Mouse (Mus musculus): Measurements from ENCODE around the gene Sema5a.

DNA sequence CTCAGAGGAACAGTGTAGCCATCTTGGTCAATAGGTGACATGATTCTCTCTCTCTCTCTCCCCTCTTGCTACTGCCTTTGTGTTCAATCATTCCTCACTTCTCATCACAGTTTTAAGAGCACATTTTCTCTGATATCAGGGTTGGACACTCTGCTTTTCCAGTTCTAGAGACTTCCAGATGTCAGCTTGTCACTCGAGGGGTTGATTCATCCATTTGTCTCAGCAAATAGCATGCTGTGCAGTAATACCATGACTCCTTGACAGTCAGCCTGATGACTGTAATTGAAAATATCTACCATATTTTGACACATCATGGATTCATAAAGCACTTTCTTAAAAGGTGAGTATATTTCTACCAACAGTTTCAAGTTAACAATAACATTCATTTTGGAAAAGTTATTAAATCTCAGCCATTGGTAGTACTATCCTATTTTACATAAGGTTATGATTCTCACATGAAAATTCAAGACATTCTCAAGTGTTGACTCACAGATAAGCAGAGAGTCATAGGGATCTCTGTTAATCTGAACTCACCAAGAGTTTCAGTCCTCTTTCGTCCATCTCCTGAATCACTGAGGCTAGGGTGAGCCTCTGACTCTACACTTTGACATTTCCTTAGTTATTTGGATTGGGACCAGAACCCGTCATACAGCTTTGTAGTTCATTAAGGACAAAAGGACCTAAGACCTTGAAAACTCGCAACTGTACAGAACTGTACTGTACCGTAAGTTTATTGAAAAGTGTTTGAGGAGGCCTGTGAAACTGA lies 78.0 kb downstream of the Sema5a start:
- TF ChIP-seq TAL1 (IDR thresholded peaks at IDR 0.05; ENCODE audit: low read length) (no peak), GATA1 (IDR thresholded peaks at IDR 0.05; ENCODE audit: low read length) (no peak)
